In the genomic region with DNA sequence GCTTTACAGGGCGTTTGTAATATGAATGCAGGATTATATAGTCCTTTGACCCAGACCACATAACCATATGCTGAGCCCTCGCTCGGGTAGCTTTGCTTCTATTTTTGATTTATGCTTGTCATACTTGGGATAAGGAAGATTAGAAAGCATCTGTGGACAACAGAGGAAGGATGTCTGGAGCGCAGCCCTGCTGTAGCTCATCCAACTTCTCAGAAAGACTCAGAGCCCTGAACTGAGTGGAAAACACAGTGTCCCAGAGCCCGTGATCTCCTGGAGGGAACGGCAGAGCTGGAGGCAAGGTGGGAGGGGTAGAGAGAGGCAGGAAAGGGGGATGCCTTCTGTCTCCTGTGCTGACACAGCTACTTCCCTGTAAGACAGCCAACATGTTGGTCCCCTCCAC, we compare ENCODE assay signal across 21 mouse cellular contexts. TPM values are rescaled to one million over a fixed set of nuclear protein-coding genes. Genes with fewer than 3 reads are reported as not detected.
DNase-seq lines count a peak whose midpoint lies in the region; ATAC-seq lines count a peak whose summit lies in the region.
"Had no signal": no experiment of that assay in that cellular context is flagged by ENCODE, and none has a peak within 500 bp of the region (broad histone marks: within the 10 kb centered on the region; RNA-seq: fewer than 3 reads in every experiment).

No protein-coding gene starts in this region.

- no peaks in the 10 kb centered on the region for H3K27me3 ChIP-seq in heart, embryonic 12.5 days (replicated peaks)
- H3K27me3 ChIP-seq in hindbrain, embryonic 12.5 days, result no peaks in the 10 kb centered on the region
- H3K27me3 ChIP-seq: forebrain, embryonic 12.5 days; lung, embryonic 15.5 days; midbrain, embryonic 13.5 days; neural tube, embryonic 12.5 days had no signal

- intact Hi-C loops in heart, postnatal 10 days (cut with DNase I), result no loop called here

- peaks cover 43% of the 10 kb centered on the region for H3K4me1 ChIP-seq in heart, embryonic 12.5 days (replicated peaks)
- peaks cover 6% of the 10 kb centered on the region for H3K4me1 ChIP-seq in hindbrain, embryonic 12.5 days

- no peak overlapping the region for H3K9ac ChIP-seq in heart, embryonic 12.5 days
- no peak overlapping the region for H3K9ac ChIP-seq in hindbrain, embryonic 12.5 days
- H3K9ac ChIP-seq: forebrain, embryonic 12.5 days; lung, embryonic 15.5 days; midbrain, embryonic 13.5 days; neural tube, embryonic 12.5 days had no signal

- DNase-seq in heart, postnatal 4 days, result no peak
- DNase-seq in urinary bladder, postnatal 14 days (ENCODE audit: low spot score), result peak; percentile 5
- DNase-seq in urinary bladder, postnatal 4 days (ENCODE audit: low spot score in 2 of 2), result no peak
- peak; percentile 27 to 45 for DNase-seq in heart, postnatal 10 days
- no peak for DNase-seq in gastrocnemius, postnatal 10 days
- DNase-seq: adrenal gland, postnatal 36 days; cerebellum, adult 2 months; cerebellum, postnatal 36 days; gastrocnemius, postnatal 36 days; kidney, adult 2 months; kidney, postnatal 14 days; right cerebral cortex, postnatal 14 days; spleen, adult 18-20 months had no signal

- no peak overlapping the region for H3K4me3 ChIP-seq in heart, embryonic 12.5 days
- no peak overlapping the region for H3K4me3 ChIP-seq in hindbrain, embryonic 12.5 days
- H3K4me3 ChIP-seq: forebrain, embryonic 12.5 days; hindbrain, embryonic 10.5 days; lung, embryonic 15.5 days; midbrain, embryonic 13.5 days; neural tube, embryonic 12.5 days had no signal

- 24% methylated on average over 6 of the region's 6 CpGs for WGBS in heart, embryonic 12.5 days
- WGBS in hindbrain, embryonic 12.5 days, result 76% methylated on average over 6 of the region's 6 CpGs

- H3K9me3 ChIP-seq in heart, embryonic 12.5 days (replicated peaks), result no peaks in the 10 kb centered on the region
- no peaks in the 10 kb centered on the region for H3K9me3 ChIP-seq in hindbrain, embryonic 12.5 days (replicated peaks)
- H3K9me3 ChIP-seq: forebrain, embryonic 12.5 days; hindbrain, embryonic 10.5 days; lung, embryonic 15.5 days; midbrain, embryonic 13.5 days; neural tube, embryonic 12.5 days had no signal

- peak overlapping the region; percentile 50 for H3K27ac ChIP-seq in heart, embryonic 12.5 days (ENCODE audit: poor library complexity, severe bottlenecking)
- H3K27ac ChIP-seq in hindbrain, embryonic 12.5 days, result no peak overlapping the region
- H3K27ac ChIP-seq: forebrain, embryonic 12.5 days; hindbrain, embryonic 10.5 days; lung, embryonic 15.5 days; macrophage; midbrain, embryonic 13.5 days; neural tube, embryonic 12.5 days had no signal

- ATAC-seq in heart, embryonic 12.5 days (ENCODE audit: insufficient number of reproducible peaks, low FRiP score), result no peak
- no peak for ATAC-seq in hindbrain, embryonic 12.5 days (ENCODE audit: low FRiP score)
- ATAC-seq: midbrain, embryonic 13.5 days had no signal

- peak overlapping the region; percentile 26; the same call in 1 of the 2 replicates for H3K4me2 ChIP-seq in heart, embryonic 12.5 days
- no peak overlapping the region for H3K4me2 ChIP-seq in hindbrain, embryonic 12.5 days (replicated peaks)
- H3K4me2 ChIP-seq: forebrain, embryonic 12.5 days; lung, embryonic 15.5 days; midbrain, embryonic 13.5 days; neural tube, embryonic 12.5 days had no signal

- no peaks in the 10 kb centered on the region for H3K36me3 ChIP-seq in heart, embryonic 12.5 days
- H3K36me3 ChIP-seq in hindbrain, embryonic 12.5 days, result no peaks in the 10 kb centered on the region
- H3K36me3 ChIP-seq: forebrain, embryonic 12.5 days; hindbrain, embryonic 10.5 days; lung, embryonic 15.5 days; midbrain, embryonic 13.5 days; neural tube, embryonic 12.5 days had no signal

RNA-seq across cellular contexts. Expression of gene Pakap, which starts 33.7 kb away (rescaled TPM):
- polyA plus RNA-seq in heart, embryonic 12.5 days (2016; fragmentation: Nextera tagmentation; extraction: Ambion mirVana), result 72.9 and 74.5 TPM in 2 replicates
- 10 to 100 TPM; 73.5 to 80.4 TPM for total RNA-seq in heart, postnatal 4 days (2021)
- 10 to 100 TPM; 60.6 to 62.1 TPM for total RNA-seq in heart, postnatal 10 days (2021)
- 10 to 100 TPM; 15.2 to 16.5 TPM for total RNA-seq in gastrocnemius, postnatal 10 days (2021)
- polyA plus RNA-seq in hindbrain, embryonic 12.5 days (2016; fragmentation: Nextera tagmentation; extraction: Ambion mirVana), result 28.1 and 36.1 TPM in 2 replicates
- polyA plus RNA-seq: macrophage had no signal

Comparison
In these comparisons a context has a peak if more than half of its experiments do, and no peak if none do; other contexts are left out.
1. DNase-seq: peak in urinary bladder, postnatal 14 days (single experiment) and heart, postnatal 10 days (2 of 2); none in heart, postnatal 4 days (single experiment), urinary bladder, postnatal 4 days (0 of 2) and gastrocnemius, postnatal 10 days (single experiment).